Mouse (Mus musculus) heart, embryonic 15.5 days (tissue): ENCODE results near the gene Map1b. TPM values are rescaled to one million over a fixed set of nuclear protein-coding genes. Genes with fewer than 3 reads are reported as not detected.

Experiments
- ATAC-seq: fragments of 200-750 bp; cut with Nextera tagmentation; replicated peaks from 2 replicates; pipeline ENCODE4 v1.8.0; 2017; ENCODE audit warnings: low read depth, moderate TSS enrichment; ENCODE audit not compliant: insufficient number of reproducible peaks, insufficient read depth, low FRiP score
- H3K27ac ChIP-seq: fragments of 300-500 bp; sonication (generic); 2 replicates; pipeline ENCODE4 v1.5.1; 2015; ENCODE audit warnings: mild to moderate bottlenecking, inconsistent platforms
- H3K27me3 ChIP-seq: fragments of 300-500 bp; sonication (generic); 2 replicates; pipeline ENCODE4 v1.6.1; 2015; ENCODE audit warnings: inconsistent platforms
- H3K36me3 ChIP-seq: fragments of 300-500 bp; sonication (generic); 2 replicates; pipeline ENCODE4 v1.6.1; 2015; ENCODE audit warnings: mild to moderate bottlenecking, inconsistent platforms
- H3K4me1 ChIP-seq: fragments of 300-500 bp; sonication (generic); replicated peaks from 2 replicates; pipeline ENCODE4 v1.6.1; 2015; ENCODE audit warnings: inconsistent platforms
- H3K4me2 ChIP-seq: fragments of 300-500 bp; sonication (generic); 2 replicates; pipeline ENCODE4 v1.6.1; 2015; ENCODE audit warnings: inconsistent platforms, mild to moderate bottlenecking, moderate library complexity
- H3K4me3 ChIP-seq: fragments of 300-500 bp; sonication (generic); 2 replicates; pipeline ENCODE4 v1.5.1; 2015; ENCODE audit warnings: mild to moderate bottlenecking, inconsistent platforms
- H3K9ac ChIP-seq: fragments of 300-500 bp; sonication (generic); 2 replicates; pipeline ENCODE4 v1.6.1; 2015; ENCODE audit warnings: mild to moderate bottlenecking, inconsistent platforms
- H3K9me3 ChIP-seq: fragments of 300-500 bp; sonication (generic); replicated peaks from 2 replicates; pipeline ENCODE4 v1.6.1; 2016; ENCODE audit warnings: inconsistent platforms
- WGBS: fragments of 180-500 bp; shearing (Covaris S2); methylation state at CpG from one replicate; pipeline ENCODE4 v1.1.7; 2015; ENCODE audit warnings: mixed read lengths; 5-methylcytosine and 5-hydroxymethylcytosine counted together
- polyA plus RNA-seq: library from polyadenylated mRNA; unstranded; fragments of >200 nt; fragmentation: Nextera tagmentation; extraction: Ambion mirVana; gene quantifications from 2 replicates; pipeline ENCODE4 v1.2.1, GENCODE M21; 2015

Map1b gene
- polyA plus RNA-seq, 1 experiment from 2014 or later, result 99.2 TPM

GRCm38 (mm10) chr13:99484905-99485304 is 31.4 kb downstream of the Map1b start:
- no peak overlapping the region for H3K9ac ChIP-seq
- ATAC-seq, result no peak
- peak overlapping the region; percentile 45; the same call in 1 of the 2 replicates for H3K27ac ChIP-seq
- H3K27me3 ChIP-seq, result no peaks in the 10 kb centered on the region
- peaks cover 28% of the 10 kb centered on the region for H3K4me1 ChIP-seq
- no peak overlapping the region for H3K4me2 ChIP-seq
- H3K4me3 ChIP-seq, result no peak overlapping the region
- WGBS, result 62% methylated on average over 10 of the region's 10 CpGs
- no peaks in the 10 kb centered on the region for H3K9me3 ChIP-seq
- H3K36me3 ChIP-seq, result no peaks in the 10 kb centered on the region

- Histone ChIP-seq H3K4me1 (peaks cover 28% of the 10 kb centered on the region), H3K9ac (no peak overlapping the region), H3K27ac (no peak overlapping the region), H3K27me3 (no peaks in the 10 kb centered on the region), H3K36me3 (no peaks in the 10 kb centered on the region), H3K4me2 (no peak overlapping the region), H3K9me3 (no peaks in the 10 kb centered on the region), H3K4me3 (no peak overlapping the region)
- no peak for ATAC-seq
These were observed 32.9 kb downstream of the Map1b start for GRCm38 (mm10) chr13:99483433-99483832.

- H3K4me1 ChIP-seq, result peaks cover 24% of the 10 kb centered on the region
- H3K9ac ChIP-seq, result no peak overlapping the region
- no peaks in the 10 kb centered on the region for H3K36me3 ChIP-seq
- no peak overlapping the region for H3K4me3 ChIP-seq
- ATAC-seq, result peak; percentile 77
- 24% methylated on average over 6 of the region's 6 CpGs for WGBS
- peak overlapping the region; percentile 67 for H3K27ac ChIP-seq
- H3K4me2 ChIP-seq, result peak overlapping the region; percentile 35
- H3K9me3 ChIP-seq, result no peaks in the 10 kb centered on the region
- no peaks in the 10 kb centered on the region for H3K27me3 ChIP-seq
These were observed 40.9 kb downstream of the Map1b start for GRCm38 (mm10) chr13:99475488-99475887.

DNA sequence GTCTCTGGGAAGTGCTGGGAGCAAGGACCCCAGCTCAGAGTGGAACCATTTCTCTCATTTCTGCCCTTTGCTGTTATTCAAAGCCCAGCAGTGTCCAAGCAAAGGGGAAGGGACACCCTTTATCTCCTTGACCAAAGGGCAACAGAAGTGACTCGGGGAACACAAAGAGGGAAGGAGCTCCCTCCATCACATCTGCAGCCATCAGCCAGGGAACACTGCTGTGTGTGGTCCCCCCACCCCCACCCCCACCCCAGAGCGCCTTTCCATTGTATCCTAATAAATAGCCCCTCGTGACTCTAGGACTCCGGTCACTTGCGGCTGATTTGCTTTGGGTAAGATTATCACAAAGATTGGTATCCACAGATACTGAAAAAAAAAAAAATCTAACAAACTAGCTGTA is 41.3 kb downstream of the Map1b start:
- WGBS, result 32% methylated on average over 5 of the region's 5 CpGs
- Histone ChIP-seq H3K27ac (peak overlapping the region; percentile 67; the same call in 1 of the 2 replicates), H3K27me3 (no peaks in the 10 kb centered on the region), H3K4me1 (peaks cover 24% of the 10 kb centered on the region), H3K36me3 (peaks cover 3% of the 10 kb centered on the region; the same call in 1 of the 2 replicates), H3K4me3 (no peak overlapping the region), H3K9me3 (no peaks in the 10 kb centered on the region), H3K4me2 (peak overlapping the region; percentile 35; the same call in 1 of the 2 replicates), H3K9ac (no peak overlapping the region)
- no peak for ATAC-seq

- Histone ChIP-seq H3K27ac (no peak overlapping the region), H3K4me1 (peaks cover 24% of the 10 kb centered on the region), H3K4me3 (no peak overlapping the region), H3K36me3 (peaks cover 3% of the 10 kb centered on the region; the same call in 1 of the 2 replicates), H3K9ac (no peak overlapping the region), H3K9me3 (no peaks in the 10 kb centered on the region), H3K4me2 (no peak overlapping the region), H3K27me3 (no peaks in the 10 kb centered on the region)
- WGBS, result 88% methylated on average over 7 of the region's 7 CpGs
- no peak for ATAC-seq
These were observed 42.2 kb downstream of the Map1b start for GRCm38 (mm10) chr13:99474108-99474507.

- 82% methylated on average over 9 of the region's 9 CpGs for whole genome bisulfite sequencing
- H3K27ac ChIP-seq, result no peak overlapping the region
- no peak overlapping the region for H3K4me3 ChIP-seq
- H3K36me3 ChIP-seq, result peaks cover 3% of the 10 kb centered on the region; the same call in 1 of the 2 replicates
- H3K9ac ChIP-seq, result no peak overlapping the region
- peaks cover 27% of the 10 kb centered on the region for H3K4me1 ChIP-seq
- ATAC-seq, result no peak
- no peaks in the 10 kb centered on the region for H3K9me3 ChIP-seq
- no peaks in the 10 kb centered on the region for H3K27me3 ChIP-seq
- no peak overlapping the region for H3K4me2 ChIP-seq
These were observed 44.3 kb downstream of the Map1b start for GRCm38 (mm10) chr13:99472028-99472427.

- H3K4me2 ChIP-seq, result no peak overlapping the region
- H3K27me3 ChIP-seq, result no peaks in the 10 kb centered on the region
- H3K9ac ChIP-seq, result no peak overlapping the region
- 91% methylated on average over 7 of the region's 7 CpGs for WGBS
- H3K36me3 ChIP-seq, result peaks cover 3% of the 10 kb centered on the region; the same call in 1 of the 2 replicates
- ATAC-seq, result no peak
- no peak overlapping the region for H3K4me3 ChIP-seq
- peaks cover 15% of the 10 kb centered on the region for H3K4me1 ChIP-seq
- no peak overlapping the region for H3K27ac ChIP-seq
- no peaks in the 10 kb centered on the region for H3K9me3 ChIP-seq
These were observed 46.3 kb downstream of the Map1b start for GRCm38 (mm10) chr13:99470084-99470483.

DNA sequence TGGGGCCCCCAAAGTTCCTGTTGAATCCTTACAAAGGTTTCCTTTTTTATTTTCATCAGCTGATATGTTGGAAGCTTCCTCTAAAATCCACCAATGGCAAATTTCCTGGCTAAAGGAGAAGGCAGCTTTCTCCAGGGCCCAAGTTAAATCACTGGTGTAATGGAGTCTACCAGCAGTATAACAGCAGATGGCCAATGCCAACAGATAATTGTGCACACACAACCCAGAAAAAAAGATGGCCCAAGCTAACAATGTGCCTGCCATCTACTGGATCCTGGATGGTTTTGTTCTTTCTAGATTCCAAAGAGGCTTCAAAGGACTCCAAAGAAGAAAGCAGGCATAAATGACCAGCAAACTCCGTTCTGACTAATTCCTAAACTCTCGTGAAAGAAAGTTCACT is 48.1 kb downstream of the Map1b start:
- no peak overlapping the region for H3K4me3 ChIP-seq

GRCm38 (mm10) chr13:99466811-99467315 is 49.5 kb downstream of the Map1b start:
- Histone ChIP-seq H3K36me3 (peaks cover 5% of the 10 kb centered on the region; the same call in 1 of the 2 replicates), H3K4me2 (no peak overlapping the region), H3K9ac (no peak overlapping the region), H3K4me1 (0 out of 2 replicates have a peak, but pooled peaks cover 3% of the 10 kb centered on the region), H3K27me3 (no peaks in the 10 kb centered on the region), H3K27ac (no peak overlapping the region), H3K9me3 (no peaks in the 10 kb centered on the region), H3K4me3 (no peak overlapping the region)
- ATAC-seq, result no peak
- 70% methylated on average over 6 of the region's 6 CpGs for WGBS

More for the DNA sequence above, 48.1 kb downstream of the Map1b start:
- no peak overlapping the region for H3K9ac ChIP-seq
- no peak overlapping the region for H3K4me2 ChIP-seq
- no peak overlapping the region for H3K27ac ChIP-seq
- no peaks in the 10 kb centered on the region for H3K27me3 ChIP-seq
- peaks cover 3% of the 10 kb centered on the region; the same call in 1 of the 2 replicates for H3K36me3 ChIP-seq
- 0 out of 2 replicates have a peak, but pooled peaks cover 3% of the 10 kb centered on the region for H3K4me1 ChIP-seq
- no peaks in the 10 kb centered on the region for H3K9me3 ChIP-seq
- no peak for ATAC-seq
- WGBS, result 90% methylated on average over 2 of the region's 2 CpGs

DNA sequence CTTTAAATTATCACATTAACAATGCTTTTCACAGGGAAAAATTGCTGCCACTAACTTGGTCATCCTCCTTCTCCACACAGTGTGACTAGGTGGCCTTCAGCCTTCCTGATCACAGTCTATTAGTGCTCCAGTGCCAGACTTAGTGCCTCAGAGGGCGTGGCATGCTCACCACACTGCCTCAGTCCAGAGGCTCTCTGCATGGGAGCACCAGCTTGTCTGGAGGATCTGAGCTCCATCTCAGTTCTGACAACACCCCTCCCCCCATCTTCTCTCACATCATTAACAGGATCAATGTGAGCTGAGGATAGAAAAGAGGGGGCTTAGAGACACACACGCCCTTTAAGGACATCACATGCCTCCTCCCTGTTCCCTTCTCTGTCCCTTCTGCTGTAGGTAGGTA is 50.3 kb downstream of the Map1b start:
- 66% methylated on average over 2 of the region's 2 CpGs for WGBS
- H3K4me1 ChIP-seq, result 0 out of 2 replicates have a peak, but pooled peaks cover 3% of the 10 kb centered on the region

GRCm38 (mm10) chr13:99464551-99464950 is 51.8 kb downstream of the Map1b start:
- H3K36me3 ChIP-seq, result peaks cover 7% of the 10 kb centered on the region; the same call in 1 of the 2 replicates
- peaks cover 6% of the 10 kb centered on the region; the same call in 1 of the 2 replicates for H3K4me1 ChIP-seq
- no peak overlapping the region for H3K4me2 ChIP-seq
- no peak overlapping the region for H3K27ac ChIP-seq
- no peaks in the 10 kb centered on the region for H3K9me3 ChIP-seq
- no peak overlapping the region for H3K4me3 ChIP-seq
- no peak overlapping the region for H3K9ac ChIP-seq
- no peaks in the 10 kb centered on the region for H3K27me3 ChIP-seq
- 71% methylated on average over 4 of the region's 4 CpGs for WGBS
- no peak for ATAC-seq

More for the DNA sequence above, 50.3 kb downstream of the Map1b start:
- H3K4me3 ChIP-seq, result no peak overlapping the region
- H3K9me3 ChIP-seq, result no peaks in the 10 kb centered on the region
- peaks cover 10% of the 10 kb centered on the region; the same call in 1 of the 2 replicates for H3K36me3 ChIP-seq
- H3K27ac ChIP-seq, result no peak overlapping the region
- ATAC-seq, result no peak
- H3K27me3 ChIP-seq, result no peaks in the 10 kb centered on the region
- H3K4me2 ChIP-seq, result no peak overlapping the region
- no peak overlapping the region for H3K9ac ChIP-seq

GRCm38 (mm10) chr13:99461886-99462285 is 54.5 kb downstream of the Map1b start:
- ATAC-seq, result no peak
- Histone ChIP-seq H3K4me3 (no peak overlapping the region), H3K27ac (no peak overlapping the region), H3K4me1 (peaks cover 9% of the 10 kb centered on the region), H3K27me3 (no peaks in the 10 kb centered on the region), H3K4me2 (no peak overlapping the region), H3K9me3 (no peaks in the 10 kb centered on the region), H3K36me3 (peaks cover 7% of the 10 kb centered on the region; the same call in 1 of the 2 replicates), H3K9ac (no peak overlapping the region)
- 94% methylated on average over 4 of the region's 4 CpGs for WGBS
